In genomic region chr8:120297000-120297399, GRCm38 (mm10) we compare ENCODE assay signal across 13 mouse cellular contexts.
DNase-seq lines count a peak whose midpoint lies in the region; ATAC-seq and TF ChIP-seq lines count a peak whose summit lies in the region.
"Had no signal": no experiment of that assay in that cellular context is flagged by ENCODE, and none has a peak within 500 bp of the region (broad histone marks: within the 10 kb centered on the region; RNA-seq: fewer than 3 reads in every experiment).

No protein-coding gene starts in this region.

- no peak for TF ChIP-seq CTCF in midbrain, postnatal 0 days (IDR thresholded peaks at IDR 0.05)

- ATAC-seq in heart, embryonic 13.5 days (ENCODE audit: extremely low read depth, insufficient number of reproducible peaks, low FRiP score, low TSS enrichment) = no peak
- no peak for ATAC-seq in midbrain, embryonic 11.5 days (ENCODE audit: low FRiP score)
- no peak for ATAC-seq in midbrain, postnatal 0 days (ENCODE audit: low FRiP score)
- ATAC-seq in limb, embryonic 12.5 days (ENCODE audit: insufficient number of reproducible peaks, insufficient read depth, low FRiP score, low TSS enrichment, low read depth) = no peak
- ATAC-seq in neural tube, embryonic 15.5 days (ENCODE audit: low FRiP score) = no peak

- H3K9ac ChIP-seq in heart, embryonic 13.5 days = 0 out of 2 replicates have a peak overlapping the region, but pooled peaks have one; percentile 0
- peak overlapping the region; percentile 27; the same call in 1 of the 2 replicates for H3K9ac ChIP-seq in midbrain, embryonic 11.5 days (ENCODE audit: low read length)
- H3K9ac ChIP-seq in midbrain, postnatal 0 days (replicated peaks; ENCODE audit: low read length, poor library complexity, severe bottlenecking) = no peak overlapping the region
- H3K9ac ChIP-seq in limb, embryonic 12.5 days (replicated peaks) = no peak overlapping the region
- H3K9ac ChIP-seq in neural tube, embryonic 15.5 days (replicated peaks) = no peak overlapping the region

- no peaks in the 10 kb centered on the region for H3K27me3 ChIP-seq in heart, embryonic 13.5 days (replicated peaks)
- H3K27me3 ChIP-seq in midbrain, embryonic 11.5 days (ENCODE audit: control insufficient read depth, insufficient read depth, low read length) = 0 out of 2 replicates have a peak, but pooled peaks cover 2% of the 10 kb centered on the region
- H3K27me3 ChIP-seq in midbrain, postnatal 0 days (ENCODE audit: insufficient read depth, low read length) = no peaks in the 10 kb centered on the region
- H3K27me3 ChIP-seq in limb, embryonic 12.5 days = no peaks in the 10 kb centered on the region
- H3K27me3 ChIP-seq in neural tube, embryonic 15.5 days (replicated peaks) = no peaks in the 10 kb centered on the region

- no peak for DNase-seq in heart, adult 8-10 months (ENCODE audit: low spot score)
- DNase-seq in midbrain, embryonic 11.5 days (ENCODE audit: low spot score, missing footprints) = no peak
- no peak for DNase-seq in midbrain, postnatal 0 days (ENCODE audit: low spot score)
- no peak for DNase-seq in cerebellum, adult 8-10 months
- DNase-seq in ovary, adult 18-20 months (ENCODE audit: low spot score) = no peak
- DNase-seq: cerebellum, adult 11-12 months; gastrocnemius, adult 2 months; kidney, adult 8-10 months; layer of hippocampus, postnatal 36 days; retina, postnatal 1 day had no signal

- H3K4me2 ChIP-seq in heart, embryonic 13.5 days = no peak overlapping the region
- H3K4me2 ChIP-seq in midbrain, embryonic 11.5 days = no peak overlapping the region
- no peak overlapping the region for H3K4me2 ChIP-seq in midbrain, postnatal 0 days (ENCODE audit: low read depth, low read length, poor library complexity, severe bottlenecking)
- H3K4me2 ChIP-seq in limb, embryonic 12.5 days = no peak overlapping the region
- no peak overlapping the region for H3K4me2 ChIP-seq in neural tube, embryonic 15.5 days

- H3K36me3 ChIP-seq in heart, embryonic 13.5 days = no peaks in the 10 kb centered on the region
- no peaks in the 10 kb centered on the region for H3K36me3 ChIP-seq in midbrain, embryonic 11.5 days (ENCODE audit: control insufficient read depth, insufficient read depth, low read length)
- H3K36me3 ChIP-seq in midbrain, postnatal 0 days (ENCODE audit: insufficient read depth, low read length) = no peaks in the 10 kb centered on the region
- H3K36me3 ChIP-seq in limb, embryonic 12.5 days = no peaks in the 10 kb centered on the region
- no peaks in the 10 kb centered on the region for H3K36me3 ChIP-seq in neural tube, embryonic 15.5 days

- no peaks in the 10 kb centered on the region for H3K9me3 ChIP-seq in heart, embryonic 13.5 days
- no peaks in the 10 kb centered on the region for H3K9me3 ChIP-seq in midbrain, embryonic 11.5 days (ENCODE audit: control insufficient read depth, low read length)
- H3K9me3 ChIP-seq in midbrain, postnatal 0 days (ENCODE audit: low read length) = no peaks in the 10 kb centered on the region
- H3K9me3 ChIP-seq in limb, embryonic 12.5 days = no peaks in the 10 kb centered on the region
- no peaks in the 10 kb centered on the region for H3K9me3 ChIP-seq in neural tube, embryonic 15.5 days (replicated peaks)

- 32% methylated on average over 5 of the region's 5 CpGs for WGBS in heart, embryonic 13.5 days
- WGBS in midbrain, embryonic 11.5 days = 20% methylated on average over 5 of the region's 5 CpGs
- 29% methylated on average over 5 of the region's 5 CpGs for WGBS in midbrain, postnatal 0 days
- 22% methylated on average over 5 of the region's 5 CpGs for WGBS in limb, embryonic 12.5 days
- WGBS in neural tube, embryonic 15.5 days = 18% methylated on average over 5 of the region's 5 CpGs

- H3K27ac ChIP-seq in heart, embryonic 13.5 days (replicated peaks) = no peak overlapping the region
- peak overlapping the region; percentile 73 for H3K27ac ChIP-seq in midbrain, embryonic 11.5 days (ENCODE audit: low read depth, low read length)
- no peak overlapping the region for H3K27ac ChIP-seq in midbrain, postnatal 0 days (ENCODE audit: low read depth, low read length)
- H3K27ac ChIP-seq in limb, embryonic 12.5 days = peak overlapping the region; percentile 82; the same call in 1 of the 2 replicates
- H3K27ac ChIP-seq in neural tube, embryonic 15.5 days (replicated peaks) = 0 out of 2 replicates have a peak overlapping the region, but pooled peaks have one; percentile 8
- H3K27ac ChIP-seq: gastrocnemius, adult 2 months had no signal

- no peak overlapping the region for H3K4me3 ChIP-seq in heart, embryonic 13.5 days
- no peak overlapping the region for H3K4me3 ChIP-seq in midbrain, embryonic 11.5 days (ENCODE audit: low read depth, low read length)
- no peak overlapping the region for H3K4me3 ChIP-seq in midbrain, postnatal 0 days (ENCODE audit: low read depth, low read length)
- H3K4me3 ChIP-seq in limb, embryonic 12.5 days (replicated peaks) = no peak overlapping the region
- no peak overlapping the region for H3K4me3 ChIP-seq in neural tube, embryonic 15.5 days (replicated peaks)
- H3K4me3 ChIP-seq: gastrocnemius, adult 2 months had no signal

- peaks cover 77% of the 10 kb centered on the region for H3K4me1 ChIP-seq in heart, embryonic 13.5 days
- H3K4me1 ChIP-seq in midbrain, embryonic 11.5 days (ENCODE audit: control insufficient read depth, insufficient read depth, low read length) = peaks cover 81% of the 10 kb centered on the region
- H3K4me1 ChIP-seq in midbrain, postnatal 0 days (ENCODE audit: insufficient read depth, low read length) = peaks cover 49% of the 10 kb centered on the region
- peaks cover 89% of the 10 kb centered on the region for H3K4me1 ChIP-seq in limb, embryonic 12.5 days (replicated peaks)
- H3K4me1 ChIP-seq in neural tube, embryonic 15.5 days = peaks cover 83% of the 10 kb centered on the region

Comparison
In these comparisons a context has a peak if more than half of its experiments do, and no peak if none do; other contexts are left out.
1. H3K27ac ChIP-seq: peak in midbrain, embryonic 11.5 days (single experiment), limb, embryonic 12.5 days (single experiment) and neural tube, embryonic 15.5 days (single experiment); none in heart, embryonic 13.5 days (single experiment) and midbrain, postnatal 0 days (single experiment).
2. H3K9ac ChIP-seq: peak in heart, embryonic 13.5 days (single experiment) and midbrain, embryonic 11.5 days (single experiment); none in midbrain, postnatal 0 days (single experiment), limb, embryonic 12.5 days (single experiment) and neural tube, embryonic 15.5 days (single experiment).